Mouse (Mus musculus) heart, postnatal 0 days (tissue): ENCODE measurements around the gene Tmem40.

ENCODE experiments used
- CTCF ChIP-seq: IDR thresholded peaks from 2 replicates; pipeline ENCODE4 v1.5.1; 2016; ENCODE audit warnings: antibody characterized with exemption, control low read depth, low read depth
- EP300 ChIP-seq: IDR thresholded peaks from 2 replicates; pipeline ENCODE4 v1.6.1; 2016; ENCODE audit warnings: antibody characterized with exemption, low read depth

- TF ChIP-seq CTCF (no peak), EP300 (no peak)
Observed at GRCm38 (mm10) chr6:115692163-115692950, 69.9 kb downstream of the Tmem40 start.
